Mouse (Mus musculus) heart, adult 9 months (tissue): ENCODE results near the gene Clstn2.

ENCODE experiments used
- DNase-seq, 2 experiments: peaks; one replicate each; pipeline ENCODE4 v3.0.0; 2022; ENCODE audit warnings: low spot score in 2 of 2

Clstn2 gene

DNA sequence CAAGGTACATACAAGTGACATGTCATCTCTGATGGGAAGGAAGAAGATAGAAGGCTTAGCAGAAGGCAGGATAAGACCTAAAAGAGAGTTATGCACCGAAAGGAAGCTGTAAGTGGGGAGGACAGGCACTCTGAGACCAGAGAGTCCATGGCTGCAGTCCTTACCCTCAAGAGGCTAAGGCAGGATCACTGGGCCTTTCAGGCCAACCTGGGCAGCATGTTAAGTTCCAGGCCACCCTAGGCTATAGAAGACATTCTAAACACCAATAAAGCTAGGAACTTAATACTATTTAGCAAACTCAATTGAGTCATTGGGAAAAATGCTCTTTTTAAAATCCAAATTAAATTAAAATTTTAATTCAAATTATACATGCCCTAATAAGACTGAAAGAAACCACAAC lies 258.0 kb downstream of the Clstn2 start:
- no peak for DNase-seq

DNA sequence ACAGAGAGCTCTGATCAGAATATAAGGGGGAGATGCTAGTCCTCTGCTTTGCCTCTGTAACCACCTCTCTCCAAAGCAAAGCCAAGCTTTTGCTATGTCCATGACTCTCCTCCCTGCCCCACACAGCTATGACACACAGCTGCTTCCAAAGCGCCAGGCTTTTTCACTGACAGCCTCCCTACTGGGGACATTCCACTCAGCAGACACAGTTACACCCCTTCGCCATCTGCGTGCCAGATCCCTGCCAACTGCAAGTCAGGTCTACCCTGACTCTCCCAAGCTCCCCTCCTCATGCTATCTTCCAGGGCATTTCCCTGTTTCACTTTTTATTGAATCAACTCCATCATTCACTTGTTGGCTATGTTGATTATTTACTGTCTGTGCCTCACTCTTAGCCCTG lies 259.1 kb downstream of the Clstn2 start:
- no peak for DNase-seq

DNA sequence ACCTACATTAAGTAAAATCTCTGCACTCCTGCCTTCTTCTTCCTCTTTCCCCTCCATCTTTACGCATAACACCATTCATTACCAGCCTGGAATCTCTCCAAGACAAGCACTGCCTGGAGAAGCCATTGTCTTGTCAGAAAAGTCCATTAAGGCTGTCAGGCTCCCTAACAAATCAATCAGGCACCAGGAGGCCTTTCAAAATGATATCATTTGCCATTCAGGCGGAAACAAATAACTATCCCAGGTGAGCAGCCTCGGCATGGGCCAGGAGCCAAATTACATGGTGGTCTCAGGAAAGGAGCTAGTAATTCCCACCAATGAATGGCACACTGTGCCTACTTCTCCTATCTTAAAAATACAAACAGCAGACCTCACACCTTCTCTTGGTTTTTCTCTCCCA lies 260.6 kb downstream of the Clstn2 start:
- DNase-seq = no peak

DNA sequence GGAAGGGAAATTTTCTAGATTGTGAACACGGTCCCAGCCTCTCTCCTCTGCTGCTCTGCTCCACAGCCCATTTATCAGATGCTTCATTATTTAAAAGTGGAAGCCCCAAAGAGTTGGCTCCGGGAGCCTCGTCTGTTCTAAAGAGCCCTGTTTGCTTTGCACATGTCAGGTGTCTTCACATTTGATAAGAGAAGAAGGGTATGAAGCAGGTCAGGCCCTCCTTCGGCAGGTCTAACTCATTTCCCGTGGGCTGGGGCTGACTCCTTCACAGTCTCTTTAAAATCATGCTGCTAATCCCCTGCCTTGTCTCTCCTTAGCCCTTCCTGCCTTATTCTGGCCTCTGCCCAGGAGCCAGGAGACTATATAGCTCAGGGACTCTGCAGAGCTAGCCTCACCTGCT lies 263.6 kb downstream of the Clstn2 start:
- DNase-seq = no peak

DNA sequence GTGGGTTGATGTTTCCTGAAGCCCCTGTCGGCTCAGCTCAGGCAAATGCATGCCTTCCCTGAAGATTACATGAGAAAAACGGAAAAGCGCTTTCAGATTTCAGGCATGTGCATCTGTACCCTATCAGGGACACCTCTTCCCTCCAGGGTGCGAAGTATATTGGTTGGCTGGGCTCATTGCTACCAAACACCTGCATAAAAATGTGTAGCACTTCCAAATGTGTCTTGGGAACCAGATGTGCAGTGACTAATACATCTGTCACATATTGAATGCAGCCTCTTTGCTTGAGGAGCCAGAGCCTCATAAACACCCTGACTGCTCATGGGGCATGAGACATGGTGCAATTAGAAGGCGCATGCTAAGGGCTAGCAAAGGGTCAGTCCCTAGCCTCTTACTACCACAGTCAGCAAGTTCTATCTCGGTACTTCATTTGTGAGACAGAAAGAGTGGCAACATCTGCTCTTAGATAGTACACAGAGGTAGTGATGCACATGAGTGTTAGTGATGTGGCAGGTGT lies 267.7 kb downstream of the Clstn2 start:
- DNase-seq = no peak

DNA sequence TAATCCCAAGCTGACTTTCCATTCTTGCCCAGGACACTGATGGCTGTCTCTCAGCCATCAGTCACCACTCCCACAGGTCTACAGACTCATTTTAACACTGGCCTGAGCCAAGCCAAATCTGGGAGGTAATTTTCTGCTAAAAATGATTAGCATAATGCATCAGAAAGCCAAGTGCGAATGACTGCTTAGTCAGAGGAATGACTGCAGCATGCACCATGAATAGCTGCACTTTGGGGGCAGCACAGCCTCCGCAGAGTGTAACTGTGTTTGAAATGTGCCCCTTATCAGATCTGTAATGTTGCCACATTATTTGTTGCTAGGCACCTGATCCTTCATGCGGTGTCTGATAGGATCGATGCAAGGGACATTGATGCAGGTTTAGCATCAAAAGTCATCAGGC lies 269.9 kb downstream of the Clstn2 start:
- no peak for DNase-seq

DNA sequence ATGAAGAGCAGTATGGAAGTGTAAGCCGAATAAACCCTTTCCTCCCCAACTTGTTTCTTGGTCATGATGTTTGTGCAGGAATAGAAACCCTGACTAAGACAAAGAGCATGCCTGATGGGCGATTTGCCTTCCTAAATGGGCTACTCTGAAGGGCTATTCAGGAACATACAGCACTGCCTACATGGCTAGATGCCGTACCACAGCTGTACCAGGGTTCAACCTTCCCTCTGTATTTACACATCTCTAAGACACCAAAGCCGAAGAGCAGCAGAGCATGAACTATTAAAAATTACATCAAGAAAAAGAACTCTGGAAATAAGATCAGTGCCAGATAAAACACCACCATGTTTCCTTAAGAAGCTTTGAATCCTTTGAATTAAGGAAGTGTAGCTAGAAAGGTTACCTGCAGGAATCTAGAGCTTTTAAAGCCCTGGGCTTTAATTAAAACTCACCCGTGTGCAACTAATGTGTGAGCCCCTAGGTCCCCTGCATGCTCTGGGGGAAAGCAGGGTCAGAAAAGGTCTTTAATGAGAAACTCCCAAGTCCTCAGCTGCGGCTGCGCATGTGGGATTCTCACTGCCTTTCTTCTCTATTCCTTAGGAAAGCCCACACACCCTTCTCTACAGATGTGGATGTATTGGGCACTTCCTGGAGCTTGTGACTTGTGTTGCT lies 277.2 kb downstream of the Clstn2 start:
- no peak for DNase-seq

DNA sequence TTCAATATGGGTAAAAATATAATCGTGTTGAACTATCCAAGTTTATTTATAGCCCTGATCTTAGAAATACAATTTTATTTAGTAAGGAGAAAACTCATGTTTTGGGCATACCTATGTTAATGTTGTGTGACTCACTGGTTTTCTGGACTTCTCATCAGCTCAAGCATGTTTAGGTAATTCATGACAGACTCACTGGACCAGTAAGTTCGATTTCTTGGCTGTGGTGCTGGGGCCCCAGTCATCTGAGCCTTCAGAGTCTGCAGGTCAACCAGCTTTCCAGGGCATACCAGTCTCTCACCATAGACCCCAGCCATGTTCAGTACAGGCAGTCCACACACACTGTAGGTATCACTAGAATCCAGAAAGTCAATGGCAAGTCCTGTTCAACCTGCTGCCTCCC lies 279.3 kb downstream of the Clstn2 start:
- no peak for DNase-seq

DNA sequence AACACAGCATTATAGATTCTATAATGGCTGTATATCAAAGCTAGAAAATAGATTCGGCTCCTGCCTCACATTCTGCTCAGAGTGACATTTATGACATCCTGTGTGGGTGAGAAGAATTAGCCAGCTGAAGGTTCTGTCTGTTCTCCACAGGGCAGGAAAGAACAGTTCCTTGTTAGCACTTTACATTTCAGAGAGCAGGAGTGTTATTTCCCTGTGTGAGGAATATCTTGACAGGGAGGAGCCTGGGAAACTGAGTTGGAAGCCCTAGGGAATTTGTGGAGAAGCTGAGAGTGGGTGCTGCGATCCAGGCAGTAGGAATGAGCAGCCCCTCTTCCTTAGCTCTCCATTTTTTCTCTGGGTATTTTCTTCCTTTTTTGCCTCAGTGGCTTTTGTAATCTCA lies 286.4 kb downstream of the Clstn2 start:
- no peak for DNase-seq

DNA sequence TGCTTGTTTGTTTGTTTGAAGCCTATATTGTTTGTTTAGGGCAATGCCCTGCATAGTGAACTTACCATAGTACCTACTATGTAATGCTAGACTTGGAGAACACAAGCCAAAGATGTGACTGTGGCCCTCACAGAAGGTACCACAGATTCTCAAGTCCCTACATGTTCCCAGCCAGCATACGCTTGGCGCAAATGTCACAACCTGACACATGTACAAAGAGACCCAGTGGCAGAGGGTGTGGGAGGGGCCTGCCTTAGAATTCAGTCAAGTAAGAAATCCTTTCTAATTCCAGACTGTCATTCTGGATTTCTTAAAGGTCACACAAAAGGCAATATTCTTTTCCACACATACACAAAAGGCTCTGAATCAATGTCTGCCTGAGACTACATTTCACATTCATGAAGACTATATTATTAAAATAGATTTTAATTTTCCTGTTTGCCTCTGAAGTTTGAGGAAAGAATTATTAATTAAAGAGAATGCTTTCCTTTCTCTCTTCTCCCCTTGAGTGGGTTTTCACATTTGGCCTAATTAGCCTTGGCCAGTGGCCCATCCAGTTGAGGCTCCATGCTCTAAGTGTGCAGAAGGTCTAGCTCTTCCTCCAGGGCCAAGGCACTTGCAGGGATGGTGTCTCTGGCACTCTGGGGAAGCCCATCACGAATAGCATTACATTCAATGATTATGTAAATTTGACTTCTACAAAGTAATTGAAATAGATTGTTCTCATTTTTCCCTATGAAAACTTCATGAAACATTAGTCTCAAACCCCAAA lies 305.1 kb downstream of the Clstn2 start:
- DNase-seq = no peak

DNA sequence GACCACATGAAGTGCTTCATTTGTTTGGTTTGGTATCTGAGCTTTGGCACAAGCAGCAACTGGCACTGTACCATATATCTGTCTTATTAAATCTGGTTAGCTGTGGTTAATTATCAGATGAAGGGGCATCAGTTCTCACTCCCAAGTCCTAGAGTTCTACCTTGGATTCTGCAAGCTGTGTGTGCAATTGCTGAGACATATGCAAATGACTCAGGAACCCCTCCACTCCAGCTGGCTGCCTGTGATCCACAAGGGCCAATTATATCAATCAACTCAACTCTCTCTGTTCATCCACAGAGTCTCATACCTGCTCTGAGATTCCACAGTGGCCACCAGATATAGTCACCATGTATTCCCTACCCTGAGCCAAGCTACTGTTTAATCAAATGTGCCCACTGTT lies 315.3 kb downstream of the Clstn2 start:
- DNase-seq = no peak

DNA sequence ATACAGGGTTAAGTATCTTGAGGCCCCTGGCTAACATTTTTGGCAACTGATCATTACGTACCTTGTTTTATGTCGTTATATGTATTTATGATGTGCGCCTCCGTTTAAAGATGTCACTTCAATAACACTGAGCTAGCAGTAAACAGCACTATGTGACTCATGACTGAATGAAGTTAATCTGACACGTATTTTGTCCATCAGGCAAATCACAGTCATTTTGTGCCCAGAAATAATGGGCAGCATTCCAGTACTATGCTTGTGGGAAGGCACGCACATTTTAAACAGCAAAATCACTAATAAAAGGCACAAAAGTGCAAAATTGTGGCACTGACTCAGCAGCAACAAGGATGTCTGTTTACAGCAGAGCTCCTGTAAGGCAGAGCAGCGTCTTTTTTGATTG lies 316.0 kb downstream of the Clstn2 start:
- no peak for DNase-seq

DNA sequence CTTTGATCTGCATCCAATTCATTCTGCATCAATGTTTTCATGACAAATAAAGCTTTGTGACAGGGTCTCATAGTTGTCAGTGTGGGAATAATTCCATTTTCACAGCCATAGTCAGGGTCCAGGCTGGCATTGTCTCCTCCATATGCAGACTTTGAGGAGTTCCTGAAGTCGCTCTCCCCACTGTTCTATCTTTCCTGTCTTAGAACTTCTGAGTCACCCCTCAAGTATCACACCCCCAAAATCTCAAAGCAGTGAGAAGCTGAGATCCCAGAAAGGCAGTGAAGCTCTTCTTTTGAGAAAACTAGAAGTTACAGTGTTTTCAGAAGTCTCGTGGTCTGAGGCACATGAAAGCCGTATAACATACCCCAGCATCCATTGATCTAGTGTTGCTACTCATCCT lies 320.1 kb downstream of the Clstn2 start:
- DNase-seq = no peak

DNA sequence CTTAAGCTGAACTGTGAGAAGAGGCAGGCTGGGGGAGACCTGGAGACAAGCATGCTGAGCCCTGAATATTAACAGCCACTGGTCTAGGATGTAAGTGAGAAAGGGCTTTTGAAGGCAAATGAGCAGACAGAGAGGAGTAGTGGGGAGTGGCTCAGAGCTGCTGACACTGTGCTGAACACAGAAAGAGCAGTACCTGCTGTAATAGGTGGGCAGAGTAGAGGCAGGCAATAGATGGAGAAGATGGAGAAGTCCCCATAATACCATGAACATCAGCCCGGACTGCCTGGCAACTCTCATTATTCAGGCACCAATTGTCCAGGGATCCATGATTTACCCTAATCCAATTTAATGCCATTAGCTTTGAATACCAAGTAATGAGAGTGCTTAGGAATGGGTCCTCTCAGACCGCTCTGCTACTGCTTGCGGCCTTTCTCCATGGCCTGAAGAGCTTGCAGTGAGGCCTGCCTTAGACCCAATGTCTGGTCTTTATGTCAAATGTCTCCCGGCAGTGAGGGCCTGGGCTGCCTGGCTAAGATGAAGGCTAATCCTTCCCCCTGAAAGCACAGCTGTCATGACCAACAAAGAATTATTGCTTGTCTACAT lies 329.0 kb downstream of the Clstn2 start:
- DNase-seq = no peak

DNA sequence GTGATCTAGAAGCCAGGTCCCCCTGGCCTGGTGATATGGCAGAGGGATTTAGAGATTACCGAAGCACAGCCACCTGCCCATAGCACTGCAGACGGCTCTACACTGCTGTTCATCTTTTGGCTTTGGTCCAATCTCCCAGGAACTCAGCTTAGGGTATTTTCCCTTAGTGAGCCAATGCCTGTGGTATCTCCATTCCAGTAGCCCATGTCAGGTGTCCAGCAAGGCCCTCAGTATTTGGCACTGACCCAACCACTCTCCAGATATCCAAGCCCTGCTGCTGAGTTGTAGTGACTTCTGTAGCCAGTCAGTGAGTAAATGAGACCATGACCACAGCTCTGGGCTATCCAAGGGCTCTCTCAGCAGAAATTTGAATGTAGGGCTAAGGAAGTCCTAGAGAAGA lies 330.0 kb downstream of the Clstn2 start:
- DNase-seq = no peak

DNA sequence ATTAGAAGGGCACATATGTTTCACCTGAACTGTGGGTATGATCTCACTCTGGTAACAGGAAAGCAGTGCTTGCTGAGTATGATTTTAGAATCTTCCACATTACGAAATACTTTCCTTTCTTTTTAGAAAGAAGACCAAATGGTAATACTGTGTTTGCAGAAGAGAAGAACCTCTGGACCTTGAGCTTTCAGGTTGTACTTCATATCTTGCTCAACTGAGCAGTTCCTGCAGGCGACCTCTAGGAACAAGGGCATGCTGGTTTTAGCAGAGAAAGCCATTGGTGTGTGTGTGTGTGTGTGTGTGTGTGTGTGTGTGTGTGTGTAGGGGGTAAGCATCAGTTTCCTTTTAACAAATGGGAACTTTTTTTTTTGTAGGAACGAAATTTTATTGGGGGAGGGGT lies 333.0 kb downstream of the Clstn2 start:
- DNase-seq = no peak

DNA sequence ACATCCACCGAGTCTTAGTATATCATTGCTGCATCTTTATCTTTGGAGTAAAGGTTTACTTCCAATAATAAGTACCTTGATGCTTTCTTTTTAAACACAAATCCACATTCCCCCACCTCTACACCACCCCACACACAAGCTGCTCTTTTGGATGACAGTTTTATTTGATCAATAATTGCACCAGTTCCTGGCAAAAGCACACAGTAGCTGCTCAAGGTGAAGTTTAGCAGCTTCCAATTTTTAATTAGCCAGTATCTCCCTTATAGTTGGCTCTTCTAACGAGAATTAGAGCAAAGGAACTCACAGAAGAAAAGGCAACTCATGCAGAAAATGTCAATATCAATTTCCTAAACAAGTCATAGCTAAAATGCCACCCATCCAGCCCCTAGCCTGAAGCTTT lies 334.0 kb downstream of the Clstn2 start:
- DNase-seq = no peak

DNA sequence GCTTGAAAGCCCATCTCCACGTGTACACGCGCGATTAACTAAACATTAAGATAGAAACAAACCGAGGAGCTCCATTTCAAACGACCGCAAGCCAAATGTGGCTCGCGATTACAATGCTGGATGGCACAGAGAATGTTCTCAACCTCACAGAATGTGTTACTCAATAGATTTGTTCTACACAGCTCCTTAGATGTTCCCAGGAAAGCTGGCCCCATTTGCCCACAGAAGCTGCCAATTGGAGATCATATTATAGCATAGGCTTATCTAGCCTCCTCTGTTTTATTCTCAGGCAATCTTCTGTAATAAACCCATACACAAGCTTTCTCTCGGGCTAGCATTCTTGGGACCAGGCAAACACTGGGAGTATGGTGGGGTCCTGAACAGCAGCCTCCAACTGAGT lies 334.9 kb downstream of the Clstn2 start:
- DNase-seq = no peak

DNA sequence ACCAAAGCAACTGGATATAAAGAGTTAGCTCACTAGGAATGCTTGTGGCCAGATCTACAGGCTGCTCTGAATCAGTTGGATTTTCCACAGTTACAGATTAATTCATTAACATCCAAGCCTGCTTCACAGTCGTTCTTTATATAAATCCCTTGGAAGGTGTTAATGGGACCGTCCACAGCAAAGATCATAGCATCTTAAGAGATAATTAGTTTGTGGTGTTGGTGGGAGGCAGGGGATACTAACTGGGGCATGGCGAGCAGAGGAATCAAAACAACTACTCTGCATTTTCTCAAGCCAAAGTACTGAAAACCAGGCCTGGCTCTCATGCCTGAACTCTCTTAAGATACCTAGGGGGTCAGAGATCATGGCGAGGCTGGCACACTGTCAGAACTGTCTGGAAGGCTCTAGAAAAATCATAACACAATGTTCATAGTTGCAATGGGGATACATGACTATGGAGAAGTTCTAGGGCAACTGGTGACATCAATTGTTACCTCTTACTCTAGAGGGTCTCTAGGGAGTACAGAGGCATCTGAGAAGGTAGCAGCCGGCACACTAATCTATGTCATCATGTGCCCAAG lies 336.2 kb downstream of the Clstn2 start:
- no peak for DNase-seq

DNA sequence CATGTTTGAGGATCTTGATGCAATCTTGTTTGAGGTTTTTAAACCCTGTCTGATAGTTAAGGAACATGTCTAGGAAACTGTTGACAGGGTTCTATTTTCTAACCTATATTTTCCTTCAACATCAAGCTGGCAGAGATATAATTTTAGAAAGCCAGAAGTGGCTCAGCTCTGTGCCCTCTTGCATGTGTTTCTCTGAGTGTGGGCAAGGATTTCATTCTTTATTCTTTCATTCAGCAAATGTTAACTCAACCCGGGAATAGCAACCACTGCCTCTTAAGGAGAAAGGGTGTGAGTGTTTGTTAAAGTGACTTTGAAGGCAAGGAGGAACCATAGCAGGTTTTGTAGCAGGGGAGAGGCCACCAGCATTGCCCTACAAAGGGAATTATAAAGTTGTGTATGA lies 337.7 kb downstream of the Clstn2 start:
- no peak for DNase-seq

DNA sequence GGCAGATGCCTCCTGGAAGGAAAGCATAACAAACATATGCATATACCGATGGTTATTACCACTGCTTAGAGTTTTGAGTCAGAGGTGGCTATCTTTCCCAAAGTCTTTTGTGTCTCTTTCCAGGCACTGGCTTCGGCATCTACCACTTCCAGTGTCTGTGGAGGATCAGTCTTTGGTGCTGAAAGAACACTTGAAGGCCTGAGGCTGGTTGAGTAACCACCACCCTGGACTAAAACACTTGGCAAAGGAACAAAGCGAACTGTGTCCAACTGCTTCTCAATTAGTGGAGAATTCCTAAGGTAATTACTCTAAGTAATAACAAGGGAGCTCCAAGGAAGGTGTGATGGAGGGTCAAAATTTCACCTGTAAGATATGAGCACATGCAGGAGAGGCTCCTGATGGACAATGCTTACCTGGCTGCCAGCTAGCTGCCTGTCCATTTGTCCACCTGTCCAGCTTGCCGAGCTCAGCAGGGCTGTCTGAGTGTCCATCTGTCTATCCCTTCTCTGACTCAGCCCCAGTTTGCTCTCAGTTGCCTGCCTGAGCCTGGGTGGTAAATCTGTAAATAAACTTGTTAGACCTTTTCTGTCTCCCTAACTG lies 346.1 kb downstream of the Clstn2 start:
- DNase-seq = no peak

DNA sequence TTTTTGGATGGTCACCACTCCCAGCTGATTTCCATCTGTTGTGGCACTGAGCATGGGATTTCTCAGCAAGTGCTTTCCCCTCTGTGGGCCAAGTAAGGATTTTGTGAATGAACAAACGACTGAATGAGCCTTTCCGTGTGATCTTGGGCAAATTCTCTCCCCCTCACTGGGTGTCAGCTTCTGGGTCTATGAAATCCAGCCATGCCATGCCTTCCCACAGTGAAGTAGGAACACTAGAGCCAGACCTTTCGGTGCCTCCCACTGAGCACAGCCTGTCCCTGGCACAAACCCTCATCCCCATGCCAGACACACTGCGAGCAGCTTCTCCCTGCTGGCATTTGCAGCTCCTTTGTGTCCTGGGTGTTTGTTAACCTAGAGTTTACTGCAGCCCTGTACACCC lies 347.3 kb downstream of the Clstn2 start:
- DNase-seq = no peak
